28 mouse cellular contexts compared by ENCODE assay signal in genomic region chr2:153087091-153087490, GRCm38 (mm10). TPM values are rescaled to one million over a fixed set of nuclear protein-coding genes. Genes with fewer than 3 reads are reported as not detected.
DNase-seq lines count a peak whose midpoint lies in the region; ATAC-seq lines count a peak whose summit lies in the region.
"Had no signal": no experiment of that assay in that cellular context is flagged by ENCODE, and none has a peak within 500 bp of the region (broad histone marks: within the 10 kb centered on the region; RNA-seq: fewer than 3 reads in every experiment).

No protein-coding gene starts in this region.

- H3K27ac ChIP-seq in forebrain, embryonic 13.5 days = no peak overlapping the region
- H3K27ac ChIP-seq in forebrain, embryonic 12.5 days = no peak overlapping the region
- H3K27ac ChIP-seq: embryonic facial prominence, embryonic 12.5 days; embryonic facial prominence, embryonic 15.5 days; heart, adult 2 months; hindbrain, embryonic 12.5 days; hindbrain, embryonic 15.5 days had no signal

- DNase-seq in layer of hippocampus, adult 9-11 months = peak; percentile 33
- DNase-seq in layer of hippocampus, postnatal 14 days (ENCODE audit: low spot score in 2 of 2) = no peak
- peak; percentile 34 for DNase-seq in right cerebral cortex, postnatal 25 days
- no peak for DNase-seq in right cerebral cortex, postnatal 14 days
- DNase-seq: adrenal gland, adult 8-10 months; adrenal gland, postnatal 25 days; cerebellum, adult 11 months; cerebellum, adult 2 months; cerebellum, adult 9-11 months; cerebellum, postnatal 25 days; gastrocnemius, postnatal 25 days; heart, adult 2 months had no signal

- H3K4me1 ChIP-seq in forebrain, embryonic 13.5 days = no peaks in the 10 kb centered on the region
- no peaks in the 10 kb centered on the region for H3K4me1 ChIP-seq in forebrain, embryonic 12.5 days
- H3K4me1 ChIP-seq: embryonic facial prominence, embryonic 12.5 days; embryonic facial prominence, embryonic 15.5 days; hindbrain, embryonic 12.5 days; hindbrain, embryonic 15.5 days had no signal

- no peaks in the 10 kb centered on the region for H3K36me3 ChIP-seq in forebrain, embryonic 13.5 days (ENCODE audit: poor library complexity, severe bottlenecking)
- H3K36me3 ChIP-seq in forebrain, embryonic 12.5 days (replicated peaks) = no peaks in the 10 kb centered on the region
- H3K36me3 ChIP-seq: embryonic facial prominence, embryonic 12.5 days; embryonic facial prominence, embryonic 15.5 days; hindbrain, embryonic 12.5 days; hindbrain, embryonic 15.5 days had no signal

- ATAC-seq in forebrain, embryonic 13.5 days = 0 out of 2 replicates have a peak, but pooled peaks have one; percentile 3
- ATAC-seq in forebrain, embryonic 12.5 days (ENCODE audit: low FRiP score) = no peak
- ATAC-seq: activated CD4-positive, CD25-positive, alpha-beta regulatory T cell, adult 4 months; forebrain, embryonic 16.5 days had no signal

- no peak overlapping the region for H3K9ac ChIP-seq in forebrain, embryonic 13.5 days
- no peak overlapping the region for H3K9ac ChIP-seq in forebrain, embryonic 12.5 days
- H3K9ac ChIP-seq: embryonic facial prominence, embryonic 12.5 days; embryonic facial prominence, embryonic 15.5 days; hindbrain, embryonic 12.5 days; hindbrain, embryonic 15.5 days had no signal

- no peaks in the 10 kb centered on the region for H3K9me3 ChIP-seq in forebrain, embryonic 13.5 days (replicated peaks)
- H3K9me3 ChIP-seq in forebrain, embryonic 12.5 days = no peaks in the 10 kb centered on the region
- H3K9me3 ChIP-seq: embryonic facial prominence, embryonic 12.5 days; embryonic facial prominence, embryonic 15.5 days; hindbrain, embryonic 12.5 days; hindbrain, embryonic 15.5 days had no signal

- H3K27me3 ChIP-seq in forebrain, embryonic 13.5 days = no peaks in the 10 kb centered on the region
- 0 out of 2 replicates have a peak, but pooled peaks cover 3% of the 10 kb centered on the region for H3K27me3 ChIP-seq in forebrain, embryonic 12.5 days
- H3K27me3 ChIP-seq: embryonic facial prominence, embryonic 12.5 days; embryonic facial prominence, embryonic 15.5 days; hindbrain, embryonic 12.5 days; hindbrain, embryonic 15.5 days had no signal

- H3K4me2 ChIP-seq in forebrain, embryonic 13.5 days = no peak overlapping the region
- no peak overlapping the region for H3K4me2 ChIP-seq in forebrain, embryonic 12.5 days
- H3K4me2 ChIP-seq: embryonic facial prominence, embryonic 12.5 days; embryonic facial prominence, embryonic 15.5 days; heart, embryonic 11.5 days; hindbrain, embryonic 12.5 days; hindbrain, embryonic 15.5 days had no signal

- 90% methylated on average over 10 of the region's 10 CpGs for WGBS in forebrain, embryonic 13.5 days
- WGBS in forebrain, embryonic 12.5 days = 88% methylated on average over 10 of the region's 10 CpGs

- H3K4me3 ChIP-seq in forebrain, embryonic 13.5 days = no peak overlapping the region
- no peak overlapping the region for H3K4me3 ChIP-seq in forebrain, embryonic 12.5 days (replicated peaks)
- H3K4me3 ChIP-seq: embryonic facial prominence, embryonic 12.5 days; embryonic facial prominence, embryonic 15.5 days; heart, adult 2 months; hindbrain, embryonic 12.5 days; hindbrain, embryonic 15.5 days had no signal

RNA-seq across cellular contexts. Expression of gene Hck, which starts 21.2 kb away (rescaled TPM):
- polyA plus RNA-seq in forebrain, embryonic 13.5 days (2015; fragmentation: Nextera tagmentation; extraction: Ambion mirVana) = 0.91 and 1.1 TPM in 2 replicates
- 1.3 and 1.5 TPM in 2 replicates for polyA plus RNA-seq in forebrain, embryonic 12.5 days (2016; fragmentation: Nextera tagmentation; extraction: Ambion mirVana)
- 1 to 10 TPM; 2.2 to 2.4 TPM for total RNA-seq in layer of hippocampus, postnatal 14 days (2021)

RNA-seq across cellular contexts. Expression of gene Ccm2l, which starts 21.3 kb away (rescaled TPM):
- polyA plus RNA-seq in forebrain, embryonic 13.5 days (2015; fragmentation: Nextera tagmentation; extraction: Ambion mirVana) = 0.58 and 0.72 TPM in 2 replicates
- 1.4 and 1.7 TPM in 2 replicates for polyA plus RNA-seq in forebrain, embryonic 12.5 days (2016; fragmentation: Nextera tagmentation; extraction: Ambion mirVana)
- total RNA-seq in layer of hippocampus, postnatal 14 days (2021) = 1 to 10 TPM; 5.5 to 7.4 TPM
- total RNA-seq: common myeloid progenitor, adult 5-6 weeks had no signal
- polyA plus RNA-seq: activated CD4-positive, CD25-positive, alpha-beta regulatory T cell, adult 4 months had no signal

RNA-seq across cellular contexts. Expression of gene Xkr7, which starts 55.4 kb away (rescaled TPM):
- 1.0 and 1.5 TPM in 2 replicates for polyA plus RNA-seq in forebrain, embryonic 13.5 days (2015; fragmentation: Nextera tagmentation; extraction: Ambion mirVana)
- 0.95 and 1.2 TPM in 2 replicates for polyA plus RNA-seq in forebrain, embryonic 12.5 days (2016; fragmentation: Nextera tagmentation; extraction: Ambion mirVana)
- total RNA-seq in layer of hippocampus, postnatal 14 days (2021) = 1 to 10 TPM; 3.3 TPM
- total RNA-seq: common myeloid progenitor, adult 5-6 weeks; gastrocnemius, adult 8-10 months; heart, adult 2 months; heart, postnatal 25 days; hematopoietic stem cell, adult 5-6 weeks had no signal
- polyA plus RNA-seq: activated CD4-positive, CD25-positive, alpha-beta regulatory T cell, adult 4 months; embryonic facial prominence, embryonic 15.5 days; heart, embryonic 11.5 days; heart, embryonic 14.5 days; heart, postnatal 0 days; intestine, embryonic 14.5 days had no signal

Comparison
In these comparisons a context has a peak if more than half of its experiments do, and no peak if none do; other contexts are left out.
1. DNase-seq: peak in layer of hippocampus, adult 9-11 months (single experiment) and right cerebral cortex, postnatal 25 days (single experiment); none in layer of hippocampus, postnatal 14 days (0 of 2) and right cerebral cortex, postnatal 14 days (single experiment).